Mouse (Mus musculus) erythroblast, embryonic 14.5 days (primary cell): ENCODE measurements at regions not wholly inside any gene's neighbourhood (a gene's known extent, or its start where the extent isn't known, plus 50 kb on each side); places are given as distances from the start of the nearest gene placed in this dataset.

ENCODE experiments used
- H3K27me3 ChIP-seq: 2 replicates; pipeline ENCODE4 v1.6.1; 2012; ENCODE audit warnings: inconsistent platforms; ENCODE audit not compliant: control insufficient read depth
- H3K36me3 ChIP-seq: 2 replicates; pipeline ENCODE4 v1.6.1; 2012; ENCODE audit warnings: mild to moderate bottlenecking, inconsistent platforms; ENCODE audit not compliant: control insufficient read depth
- H3K4me1 ChIP-seq: 2 replicates; pipeline ENCODE4 v1.6.1; 2012; ENCODE audit warnings: inconsistent platforms; ENCODE audit not compliant: control insufficient read depth
- H3K4me3 ChIP-seq: replicated peaks from 2 replicates; pipeline ENCODE3; 2012; ENCODE audit warnings: moderate library complexity, mild to moderate bottlenecking, inconsistent platforms
- H3K9me3 ChIP-seq: 2 replicates; pipeline ENCODE4 v1.6.1; 2012; ENCODE audit warnings: low read length, inconsistent platforms, mixed read lengths; ENCODE audit not compliant: control insufficient read depth
- GATA1 ChIP-seq: IDR thresholded peaks from 2 replicates; pipeline ENCODE4 v1.6.1; 2012; ENCODE audit warnings: low read length, inconsistent platforms, mixed read lengths
- TAL1 ChIP-seq: IDR thresholded peaks from 3 replicates; pipeline ENCODE4 v1.6.1; 2012; ENCODE audit warnings: low read length, inconsistent platforms, mixed read lengths

GRCm38 (mm10) chr13:119233869-119234268 is 194.5 kb upstream of the Paip1 start:
- no peak for TF ChIP-seq TAL1
- no peak for TF ChIP-seq GATA1
- Histone ChIP-seq H3K27me3 (no peaks in the 10 kb centered on the region), H3K4me3 (no peak overlapping the region), H3K36me3 (no peaks in the 10 kb centered on the region; the same call in 1 of the 2 replicates), H3K4me1 (peaks cover 34% of the 10 kb centered on the region), H3K9me3 (no peaks in the 10 kb centered on the region; the same call in 1 of the 2 replicates)

- H3K36me3 ChIP-seq = no peaks in the 10 kb centered on the region
- H3K4me3 ChIP-seq = no peak overlapping the region
- no peaks in the 10 kb centered on the region for H3K27me3 ChIP-seq
- peaks cover 5% of the 10 kb centered on the region for H3K4me1 ChIP-seq
- no peak for TF ChIP-seq TAL1
- no peak for TF ChIP-seq GATA1
- no peaks in the 10 kb centered on the region for H3K9me3 ChIP-seq
These were observed 186.0 kb upstream of the Paip1 start for GRCm38 (mm10) chr13:119242358-119242757.

GRCm38 (mm10) chr13:119247101-119247500 is 181.3 kb upstream of the Paip1 start:
- Histone ChIP-seq H3K4me3 (no peak overlapping the region), H3K4me1 (peaks cover 5% of the 10 kb centered on the region), H3K9me3 (no peaks in the 10 kb centered on the region), H3K36me3 (no peaks in the 10 kb centered on the region), H3K27me3 (no peaks in the 10 kb centered on the region)
- TF ChIP-seq GATA1 (no peak), TAL1 (no peak)

- no peaks in the 10 kb centered on the region for H3K9me3 ChIP-seq
These were observed 176.4 kb upstream of the Paip1 start for GRCm38 (mm10) chr13:119252006-119252405.

GRCm38 (mm10) chr13:119256350-119256749 is 172.1 kb upstream of the Paip1 start:
- no peak for TF ChIP-seq TAL1
- TF ChIP-seq GATA1 = no peak
- Histone ChIP-seq H3K27me3 (no peaks in the 10 kb centered on the region), H3K9me3 (no peaks in the 10 kb centered on the region)

More at GRCm38 (mm10) chr13:119252006-119252405, 176.4 kb upstream of the Paip1 start:
- TF ChIP-seq TAL1 (no peak), GATA1 (no peak)
- Histone ChIP-seq H3K4me3 (no peak overlapping the region), H3K27me3 (no peaks in the 10 kb centered on the region), H3K36me3 (no peaks in the 10 kb centered on the region), H3K4me1 (no peaks in the 10 kb centered on the region)

GRCm38 (mm10) chr13:119258515-119258914 is 169.9 kb upstream of the Paip1 start:
- TF ChIP-seq GATA1 = no peak
- no peak for TF ChIP-seq TAL1
- Histone ChIP-seq H3K36me3 (no peaks in the 10 kb centered on the region), H3K4me1 (no peaks in the 10 kb centered on the region), H3K27me3 (no peaks in the 10 kb centered on the region), H3K4me3 (no peak overlapping the region), H3K9me3 (no peaks in the 10 kb centered on the region)

More at GRCm38 (mm10) chr13:119256350-119256749, 172.1 kb upstream of the Paip1 start:
- H3K4me3 ChIP-seq = no peak overlapping the region
- no peaks in the 10 kb centered on the region for H3K36me3 ChIP-seq
- H3K4me1 ChIP-seq = no peaks in the 10 kb centered on the region

- H3K4me1 ChIP-seq = no peaks in the 10 kb centered on the region
- no peaks in the 10 kb centered on the region for H3K36me3 ChIP-seq
- TF ChIP-seq TAL1 = no peak
- TF ChIP-seq GATA1 = no peak
- no peaks in the 10 kb centered on the region for H3K9me3 ChIP-seq
- H3K4me3 ChIP-seq = no peak overlapping the region
- H3K27me3 ChIP-seq = no peaks in the 10 kb centered on the region
These were observed 164.8 kb upstream of the Paip1 start for GRCm38 (mm10) chr13:119263561-119263960.

GRCm38 (mm10) chr13:119267608-119268300 is 160.6 kb upstream of the Paip1 start:
- Histone ChIP-seq H3K9me3 (no peaks in the 10 kb centered on the region), H3K4me3 (no peak overlapping the region), H3K36me3 (no peaks in the 10 kb centered on the region), H3K27me3 (no peaks in the 10 kb centered on the region), H3K4me1 (no peaks in the 10 kb centered on the region)
- TF ChIP-seq GATA1 (no peak), TAL1 (no peak)

GRCm38 (mm10) chr13:119268301-119268675 is 160.1 kb upstream of the Paip1 start:
- Histone ChIP-seq H3K9me3 (no peaks in the 10 kb centered on the region), H3K4me3 (no peak overlapping the region), H3K27me3 (no peaks in the 10 kb centered on the region), H3K36me3 (no peaks in the 10 kb centered on the region), H3K4me1 (no peaks in the 10 kb centered on the region)
- no peak for TF ChIP-seq GATA1
- no peak for TF ChIP-seq TAL1
